Mouse (Mus musculus) limb, embryonic 11.5 days (tissue): Measurements from ENCODE around the gene Wee2. TPM values are rescaled to one million over a fixed set of nuclear protein-coding genes. Genes with fewer than 3 reads are reported as not detected.

Source experiments
- ATAC-seq: fragments of 200-750 bp; cut with Nextera tagmentation; 2 replicates; pipeline ENCODE4 v1.8.0; 2017; ENCODE audit warnings: low read depth; ENCODE audit not compliant: insufficient number of reproducible peaks, low FRiP score, low TSS enrichment
- DNase-seq: peaks from one replicate; pipeline ENCODE4 v3.0.0-alpha.2; 2015; ENCODE audit warnings: low spot score
- H3K27ac ChIP-seq: fragments of 300-500 bp; sonication (generic); replicated peaks from 2 replicates; pipeline ENCODE4 v1.5.1; 2014; ENCODE audit warnings: low read depth, mild to moderate bottlenecking, low read length
- H3K27me3 ChIP-seq: fragments of 300-500 bp; sonication (generic); 2 replicates; pipeline ENCODE4 v1.6.1; 2014; ENCODE audit warnings: mild to moderate bottlenecking, low read length, mixed read lengths; ENCODE audit not compliant: control insufficient read depth, insufficient read depth
- H3K36me3 ChIP-seq: fragments of 300-500 bp; sonication (generic); 2 replicates; pipeline ENCODE4 v1.6.1; 2014; ENCODE audit warnings: mild to moderate bottlenecking, low read length, moderate library complexity, mixed read lengths; ENCODE audit not compliant: control insufficient read depth, insufficient read depth
- H3K4me1 ChIP-seq: fragments of 300-500 bp; sonication (generic); 2 replicates; pipeline ENCODE4 v1.6.1; 2014; ENCODE audit warnings: low read length, mixed read lengths; ENCODE audit not compliant: control insufficient read depth, insufficient read depth
- H3K4me2 ChIP-seq: fragments of 300-500 bp; sonication (generic); 2 replicates; pipeline ENCODE4 v1.6.1; 2014; ENCODE audit warnings: low read depth, mild to moderate bottlenecking, moderate library complexity; ENCODE audit not compliant: severe bottlenecking
- H3K4me3 ChIP-seq: fragments of 300-500 bp; sonication (generic); 2 replicates; pipeline ENCODE4 v1.5.1; 2014; ENCODE audit warnings: low read depth, low read length
- H3K9ac ChIP-seq: fragments of 300-500 bp; sonication (generic); 2 replicates; pipeline ENCODE4 v1.6.1; 2014; ENCODE audit warnings: mild to moderate bottlenecking, low read length
- H3K9me3 ChIP-seq: fragments of 300-500 bp; sonication (generic); 2 replicates; pipeline ENCODE4 v1.6.1; 2016; ENCODE audit warnings: low read length; ENCODE audit not compliant: control insufficient read depth
- WGBS: fragments of 180-500 bp; shearing (Covaris S2); extraction: QIAGEN DNeasy Blood & Tissue Kit; methylation state at CpG from one replicate; pipeline ENCODE4 v1.1.7; 2014; 5-methylcytosine and 5-hydroxymethylcytosine counted together
- polyA plus RNA-seq: library from polyadenylated mRNA; unstranded; fragments of >200 nt; fragmentation: Nextera tagmentation; extraction: Ambion mirVana; gene quantifications from 2 replicates; pipeline ENCODE4 v1.2.1, GENCODE M21; 2014

Gene Wee2
- polyA plus RNA-seq, 1 experiment from 2014 or later: 0.07 TPM

GRCm38 (mm10) chr6:40479705-40480104, 40.8 kb downstream of the Wee2 start:
- Histone ChIP-seq H3K27me3 (no peaks in the 10 kb centered on the region), H3K4me2 (no peak overlapping the region), H3K9ac (no peak overlapping the region), H3K9me3 (no peaks in the 10 kb centered on the region), H3K36me3 (peaks cover 26% of the 10 kb centered on the region), H3K4me1 (no peaks in the 10 kb centered on the region), H3K27ac (no peak overlapping the region), H3K4me3 (no peak overlapping the region)
- no peak for ATAC-seq
- DNase-seq: no peak
- 94% methylated on average over 1 of the region's 1 CpGs for WGBS

- 95% methylated on average over 5 of the region's 5 CpGs for WGBS
Measured at GRCm38 (mm10) chr6:40482318-40482717, 43.4 kb downstream of the Wee2 start.

GRCm38 (mm10) chr6:40490933-40491332, 52.0 kb downstream of the Wee2 start, which contains the start of gene Tas2r137:
Tas2r137 (plus strand) TSS chr6:40491233.
- Histone ChIP-seq H3K27me3 (no peaks in the 10 kb centered on the region), H3K36me3 (no peaks in the 10 kb centered on the region), H3K9me3 (no peaks in the 10 kb centered on the region), H3K9ac (no peak within 1 kb of the TSS), H3K4me2 (no peak within 1 kb of the TSS), H3K27ac (no peak within 1 kb of the TSS), H3K4me1 (no peaks in the 10 kb centered on the region), H3K4me3 (no peak within 1 kb of the TSS)
- ATAC-seq: no peak
- DNase-seq: no peak

More at GRCm38 (mm10) chr6:40482318-40482717, 43.4 kb downstream of the Wee2 start:
- Histone ChIP-seq H3K9me3 (no peaks in the 10 kb centered on the region), H3K4me3 (no peak overlapping the region), H3K36me3 (peaks cover 18% of the 10 kb centered on the region), H3K27ac (no peak overlapping the region), H3K27me3 (no peaks in the 10 kb centered on the region), H3K4me2 (no peak overlapping the region), H3K9ac (no peak overlapping the region), H3K4me1 (no peaks in the 10 kb centered on the region)
- DNase-seq (no peak), ATAC-seq (no peak)

DNA sequence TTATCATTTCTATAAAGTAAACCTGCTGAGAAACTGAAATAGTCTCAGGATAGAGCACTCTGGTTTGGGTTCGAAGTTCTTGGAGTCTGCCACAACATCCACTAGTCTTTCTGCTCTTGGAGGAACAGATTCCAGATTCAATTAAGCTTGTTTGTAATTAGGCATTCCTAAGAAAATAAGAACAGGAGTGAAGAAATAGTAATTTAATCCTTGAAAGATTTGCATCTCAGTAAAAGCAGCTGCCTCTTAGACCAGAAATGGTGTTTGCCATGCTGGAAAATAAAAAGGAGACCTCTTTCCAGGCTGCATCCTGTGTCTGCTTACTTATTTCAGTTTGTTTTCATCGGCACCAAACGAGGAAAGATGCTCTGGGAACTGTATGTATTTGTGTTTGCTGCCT, 54.3 kb downstream of the Wee2 start, which contains the start of gene Tas2r108:
TSS of gene Tas2r108 (plus strand) at position 301 of the 400 bp plus-strand sequence.
- no peaks in the 10 kb centered on the region for H3K36me3 ChIP-seq
- DNase-seq (no peak), ATAC-seq (no peak)
- H3K9me3 ChIP-seq: no peaks in the 10 kb centered on the region
- WGBS: 92% methylated on average over 3 of the region's 3 CpGs
- H3K27me3 ChIP-seq: no peaks in the 10 kb centered on the region
- H3K4me1 ChIP-seq: no peaks in the 10 kb centered on the region
- H3K9ac ChIP-seq: no peak within 1 kb of the TSS
- no peak within 1 kb of the TSS for H3K4me2 ChIP-seq
- no peak within 1 kb of the TSS for H3K27ac ChIP-seq
- H3K4me3 ChIP-seq: no peak within 1 kb of the TSS

Other genes with a start within 250 kb of the Wee2 start
- gene Agk, start 113.9 kb upstream of the Wee2 start, polyA plus RNA-seq: 43.1 and 46.0 TPM in 2 replicates
- 12.4 and 14.6 TPM in 2 replicates for gene E330009J07Rik, start 3.0 kb upstream of the Wee2 start, polyA plus RNA-seq
- gene Ssbp1, start 32.3 kb downstream of the Wee2 start, polyA plus RNA-seq: 177 and 179 TPM in 2 replicates
- not detected in 2 replicates for gene Tas2r137, start 52.1 kb downstream of the Wee2 start, polyA plus RNA-seq
- 0.15 TPM in 1 of 2 replicates, not detected in the other for gene Tas2r108, start 54.4 kb downstream of the Wee2 start, polyA plus RNA-seq
- not detected in 2 replicates for gene Prss37, start 80.4 kb downstream of the Wee2 start, polyA plus RNA-seq
- gene Olfr461, start 116.0 kb downstream of the Wee2 start, polyA plus RNA-seq: 0.09 and 0.11 TPM in 2 replicates
- 0.04 TPM in 1 of 2 replicates, not detected in the other for gene Olfr460, start 130.4 kb downstream of the Wee2 start, polyA plus RNA-seq
- gene Clec5a, start 146.7 kb downstream of the Wee2 start, polyA plus RNA-seq: 0.60 and 0.80 TPM in 2 replicates
- not detected in 2 replicates for gene Tas2r138, start 174.2 kb downstream of the Wee2 start, polyA plus RNA-seq
- not detected in 2 replicates for gene Mgam, start 189.7 kb downstream of the Wee2 start, polyA plus RNA-seq